ENCODE assay signal across 8 mouse cellular contexts in the genomic region with DNA sequence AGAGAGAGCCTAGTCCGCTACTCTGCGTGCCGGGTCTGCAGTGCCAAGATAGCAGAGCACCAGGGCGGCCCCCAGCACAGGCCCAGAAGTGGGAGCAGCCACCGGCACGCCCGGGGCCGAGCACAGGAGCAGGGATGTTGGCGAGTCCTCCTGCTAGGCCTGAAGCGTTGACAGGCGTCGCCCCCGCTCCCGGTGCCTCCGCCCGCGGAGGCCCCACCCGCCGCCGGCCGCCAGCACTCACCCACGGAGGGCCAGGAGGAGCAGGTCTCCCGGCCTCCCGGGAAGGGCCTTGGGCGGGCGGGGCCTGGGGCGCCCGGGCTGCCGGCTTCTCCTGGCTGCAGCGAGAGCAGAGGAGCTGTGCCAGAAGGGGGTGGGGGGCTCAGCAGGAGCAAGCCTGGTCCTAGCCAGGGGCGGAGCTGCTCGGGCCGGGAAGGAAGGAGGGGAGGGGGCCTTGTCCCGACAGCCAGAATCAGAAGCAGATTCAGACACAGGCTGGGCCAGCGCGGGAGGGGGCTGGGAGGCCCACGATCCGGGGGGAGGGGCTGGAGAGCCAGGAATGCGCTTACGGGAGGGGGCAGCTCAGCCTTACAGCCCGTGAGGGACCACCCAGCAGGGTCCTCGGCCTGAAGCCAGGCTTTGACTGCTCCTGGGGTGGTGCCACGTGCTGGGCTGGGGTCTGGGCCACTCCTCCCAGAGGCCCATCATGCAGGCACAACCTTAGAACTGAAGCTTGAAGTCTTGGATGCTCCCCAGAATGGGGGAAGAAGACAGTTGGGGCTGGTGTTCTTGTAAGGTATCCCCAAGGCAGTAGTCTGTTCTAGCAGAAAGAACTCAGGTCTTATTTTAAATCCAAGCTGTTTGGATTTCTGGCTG. TPM values are rescaled to one million over a fixed set of nuclear protein-coding genes. Genes with fewer than 3 reads are reported as not detected.
A peak's percentile ranks its signal among the peaks of the same experiment; 100 is the strongest.
DNase-seq lines count a peak whose midpoint lies in the region; ATAC-seq and TF ChIP-seq lines count a peak whose summit lies in the region.

Ntn3 (minus strand) TSS at position 489 of the 873 bp plus-strand sequence.

- WGBS in forebrain, embryonic 14.5 days, result under 1% methylated on average over 37 of the region's 43 CpGs
- 2% methylated on average over 31 of the region's 43 CpGs for WGBS in hindbrain, embryonic 14.5 days

- H3K27ac ChIP-seq in left cerebral cortex, adult 2 months, result peak within 1 kb of the TSS; percentile 98
- H3K27ac ChIP-seq in forebrain, embryonic 14.5 days (ENCODE audit: low read depth, low read length), result peak within 1 kb of the TSS; percentile 65; the same call in 1 of the 2 replicates
- peak within 1 kb of the TSS; percentile 66 for H3K27ac ChIP-seq in hindbrain, embryonic 14.5 days

- H3K27me3 ChIP-seq in forebrain, embryonic 14.5 days (replicated peaks; ENCODE audit: control insufficient read depth, insufficient read depth, low read length), result peaks cover 20% of the 10 kb centered on the region
- 0 out of 2 replicates have a peak, but pooled peaks cover 4% of the 10 kb centered on the region for H3K27me3 ChIP-seq in hindbrain, embryonic 14.5 days (ENCODE audit: control insufficient read depth, insufficient read depth, low read length)
- H3K27me3 ChIP-seq in myocyte (ENCODE audit: control insufficient read depth, insufficient read depth, insufficient read length), result no peaks in the 10 kb centered on the region

- H3K79me2 ChIP-seq in myocyte (ENCODE audit: control insufficient read depth, insufficient read depth), result no peaks in the 10 kb centered on the region

- no peak for TF ChIP-seq CTCF in left cerebral cortex, adult 2 months (IDR thresholded peaks at IDR 0.05)

- peaks cover 48% of the 10 kb centered on the region for H3K4me1 ChIP-seq in forebrain, embryonic 14.5 days (ENCODE audit: control insufficient read depth, insufficient read depth, low read length)
- peaks cover 64% of the 10 kb centered on the region for H3K4me1 ChIP-seq in hindbrain, embryonic 14.5 days (replicated peaks; ENCODE audit: control insufficient read depth, insufficient read depth, low read length)

- H3K4me2 ChIP-seq in forebrain, embryonic 14.5 days (ENCODE audit: low read length), result peak within 1 kb of the TSS; percentile 97
- H3K4me2 ChIP-seq in hindbrain, embryonic 14.5 days (replicated peaks), result peak within 1 kb of the TSS; percentile 95
- H3K4me2 ChIP-seq in myocyte (ENCODE audit: low read depth), result peak within 1 kb of the TSS; percentile 24

- H3K4me3 ChIP-seq in left cerebral cortex, adult 2 months, result peak within 1 kb of the TSS; percentile 84
- H3K4me3 ChIP-seq in forebrain, embryonic 14.5 days (ENCODE audit: low read depth, low read length), result peak within 1 kb of the TSS; percentile 46
- H3K4me3 ChIP-seq in hindbrain, embryonic 14.5 days (replicated peaks; ENCODE audit: low read length), result peak within 1 kb of the TSS; percentile 35
- H3K4me3 ChIP-seq in myocyte, result no peak within 1 kb of the TSS

- H3K9ac ChIP-seq in forebrain, embryonic 14.5 days (ENCODE audit: low read length), result peak within 1 kb of the TSS; percentile 88
- H3K9ac ChIP-seq in hindbrain, embryonic 14.5 days, result peak within 1 kb of the TSS; percentile 59

- H3ac ChIP-seq in myocyte (ENCODE audit: control insufficient read depth, insufficient read length), result no peak within 1 kb of the TSS

- peak; percentile 52 to 54 for DNase-seq in left cerebral cortex, adult 2 months (ENCODE audit: extremely low spot score in 1 of 2, low spot score in 2 of 2)
- DNase-seq in left cerebral cortex, adult 8-10 months (ENCODE audit: low spot score in 2 of 2), result no peak
- DNase-seq in cerebellum, adult 18-20 months, result peak; percentile 43 to 59
- DNase-seq in forebrain, embryonic 14.5 days (ENCODE audit: low spot score), result peak; percentile 79
- peak; percentile 60 for DNase-seq in hindbrain, embryonic 14.5 days (ENCODE audit: low spot score)
- DNase-seq in liver, result peak; percentile 95
- peak; percentile 43 for DNase-seq in urinary bladder, adult 2 months (ENCODE audit: low spot score)

- no peaks in the 10 kb centered on the region for H3K9me3 ChIP-seq in forebrain, embryonic 14.5 days (replicated peaks; ENCODE audit: control insufficient read depth, low read length)
- H3K9me3 ChIP-seq in hindbrain, embryonic 14.5 days (ENCODE audit: control insufficient read depth, low read length), result no peaks in the 10 kb centered on the region

- intact Hi-C loops in left cerebral cortex, adult 2 months (cut with DNase I), result no loop called here

- H3K36me3 ChIP-seq in forebrain, embryonic 14.5 days (ENCODE audit: control insufficient read depth, insufficient read depth, low read length), result no peaks in the 10 kb centered on the region
- no peaks in the 10 kb centered on the region for H3K36me3 ChIP-seq in hindbrain, embryonic 14.5 days (replicated peaks; ENCODE audit: control insufficient read depth, insufficient read depth)
- no peaks in the 10 kb centered on the region for H3K36me3 ChIP-seq in myocyte (ENCODE audit: control insufficient read depth, insufficient read depth)

- no peak for TF ChIP-seq POLR2A in myocyte (IDR thresholded peaks at IDR 0.05; ENCODE audit: insufficient read length, low read depth)

- ATAC-seq in forebrain, embryonic 14.5 days, result peak; percentile 47
- peak; percentile 38 for ATAC-seq in hindbrain, embryonic 14.5 days (ENCODE audit: low FRiP score)

TF ChIP-seq in myocyte, 11 proteins besides CTCF, POLR2A, EP300 and RAD21:
- TF ChIP-seq REST (IDR thresholded peaks at IDR 0.05; ENCODE audit: insufficient read depth, insufficient read length) (no peak), POLR2AphosphoS2 (IDR thresholded peaks at IDR 0.05; ENCODE audit: insufficient read length, low read depth) (no peak), SRF (IDR thresholded peaks at IDR 0.05; ENCODE audit: control insufficient read depth, insufficient read length, low read depth) (no peak), MYOD1 (IDR thresholded peaks at IDR 0.05; ENCODE audit: control insufficient read depth in 1 of 3, insufficient read length in 2 of 3, low read depth in 2 of 3) (no peak), MAX (IDR thresholded peaks at IDR 0.05; ENCODE audit: low read depth) (no peak), USF1 (IDR thresholded peaks at IDR 0.05; ENCODE audit: low read depth) (no peak), TCF3 (IDR thresholded peaks at IDR 0.05; ENCODE audit: insufficient read length, low read depth) (no peak), E2F4 (IDR thresholded peaks at IDR 0.05; ENCODE audit: insufficient read depth) (no peak), CEBPB (IDR thresholded peaks at IDR 0.05; ENCODE audit: insufficient read depth, poor library complexity, severe bottlenecking) (no peak), MYOG (IDR thresholded peaks at IDR 0.05; ENCODE audit: control insufficient read depth in 1 of 3, insufficient read depth in 1 of 3, insufficient read length in 2 of 3, low read depth in 2 of 3) (no peak), TCF12 (IDR thresholded peaks at IDR 0.05; ENCODE audit: insufficient read depth, poor library complexity, severe bottlenecking) (no peak)

RNA-seq across cellular contexts. Expression of gene Ntn3, which starts in this region (rescaled TPM):
- total RNA-seq in left cerebral cortex, adult 2 months (2021), result 10 to 100 TPM; 10.5 to 11.5 TPM
- total RNA-seq in left cerebral cortex, adult 8-10 months (2022), result 10 to 100 TPM in 2 of 4 experiments, 1 to 10 TPM in 2; 9.5 to 10.6 (median 9.9) TPM
- 2.6 and 3.0 TPM in 2 replicates for polyA plus RNA-seq in forebrain, embryonic 14.5 days (2014; fragmentation: Nextera tagmentation; extraction: Ambion mirVana)
- polyA plus RNA-seq in hindbrain, embryonic 14.5 days (2014; fragmentation: Nextera tagmentation; extraction: Ambion mirVana), result 3.9 and 5.0 TPM in 2 replicates
- 0.13 TPM for polyA plus RNA-seq in myocyte (2012; fragmentation: generic; extraction: Trizol)
- 0.88 and 1.0 TPM in 2 replicates for polyA plus RNA-seq in urinary bladder, adult 2 months (2012; rRNA removed)

Comparison
In these comparisons a context has a peak if more than half of its experiments do, and no peak if none do; other contexts are left out.
1. DNase-seq: peak in left cerebral cortex, adult 2 months (2 of 2), cerebellum, adult 18-20 months (2 of 2), forebrain, embryonic 14.5 days (single experiment), hindbrain, embryonic 14.5 days (single experiment), liver (single experiment) and urinary bladder, adult 2 months (single experiment); none in left cerebral cortex, adult 8-10 months (0 of 2).
2. H3K4me2 ChIP-seq: peak in every context shown above with its lines; median percentile 97 in forebrain, embryonic 14.5 days; 95 in hindbrain, embryonic 14.5 days; 24 in myocyte.
3. Peak in every context shown above with its lines, with median percentiles within 50 percentile points of each other: H3K27ac ChIP-seq.